Mouse (Mus musculus) 3T3-L1 (cell line): ENCODE data around the gene Zfp786.

ENCODE experiments used
- DNase-seq: peaks from one replicate; pipeline ENCODE4 v3.0.0-alpha.2; 2015; ENCODE audit warnings: low read depth, low spot score

The Zfp786 gene

DNA sequence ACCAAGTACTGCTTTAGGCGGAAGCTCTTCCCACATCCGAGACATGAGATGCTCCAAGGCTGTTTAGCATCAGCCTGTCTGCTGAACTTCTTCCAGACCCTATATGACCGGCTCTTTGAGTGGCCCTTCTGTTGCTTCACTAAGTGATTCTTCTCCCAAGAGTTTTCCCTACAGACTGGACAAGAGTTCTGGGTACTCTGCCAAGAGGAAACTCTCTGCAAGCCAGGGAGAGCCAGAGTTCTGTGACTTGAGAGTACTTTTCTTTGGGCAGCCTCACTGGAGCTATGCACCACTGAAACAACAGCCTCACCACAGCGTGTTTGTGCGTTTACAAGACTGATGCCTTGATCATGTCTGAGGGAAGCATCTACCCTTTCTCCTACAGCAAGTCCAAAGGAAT lies 9.4 kb downstream of the Zfp786 start:
- no peak for DNase-seq

DNA sequence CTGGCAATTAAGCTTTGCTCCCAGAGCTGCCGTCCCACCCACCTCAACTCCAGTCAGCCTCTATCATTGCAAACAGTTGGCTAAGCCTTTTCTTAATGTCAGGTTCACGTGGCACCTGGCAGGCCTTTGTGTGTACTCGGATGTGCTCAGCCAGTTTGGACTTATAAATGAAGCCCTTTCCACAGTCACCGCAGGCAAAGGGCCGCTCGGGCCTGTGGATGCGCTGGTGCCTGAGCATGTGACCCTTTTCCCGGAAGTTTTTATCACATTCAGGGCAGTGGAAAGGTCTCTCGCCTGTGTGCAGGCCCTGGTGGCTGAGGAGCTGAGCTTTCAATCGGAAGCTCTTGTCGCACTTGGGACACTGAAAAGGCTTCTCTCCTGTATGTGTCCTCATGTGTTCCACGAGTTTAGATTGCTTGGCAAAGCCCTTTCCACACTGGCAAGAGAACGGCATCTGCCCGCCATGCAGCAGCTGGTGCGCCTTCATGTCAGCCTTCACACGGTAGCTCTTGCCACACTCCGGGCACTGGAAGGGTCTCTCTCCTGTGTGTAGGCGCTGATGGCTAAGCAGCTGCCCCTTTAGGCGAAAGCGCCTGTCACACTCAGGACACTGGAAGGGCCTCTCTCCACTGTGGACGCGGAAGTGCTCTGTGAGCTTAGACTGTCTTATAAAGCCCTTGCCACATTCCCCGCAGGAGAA lies 10.9 kb downstream of the Zfp786 start:
- no peak for DNase-seq

DNA sequence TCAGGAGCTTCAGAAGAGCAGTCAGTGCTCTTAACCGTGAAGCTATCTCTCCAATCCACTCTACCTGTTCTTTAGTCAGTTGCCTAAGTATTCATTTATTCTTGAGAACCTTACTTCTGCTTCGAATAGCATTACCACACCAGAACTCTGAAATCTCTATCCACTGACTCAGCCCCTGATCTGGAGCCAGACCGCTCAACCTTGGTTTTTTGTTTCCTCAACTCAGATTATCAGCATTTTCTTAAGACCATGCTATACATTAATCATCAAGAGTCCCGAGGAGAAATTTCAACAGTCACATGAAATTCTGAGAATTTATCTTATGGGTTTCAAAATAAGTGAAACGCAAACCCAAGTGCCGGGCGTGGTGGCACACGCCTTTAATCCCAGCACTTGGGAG lies 11.9 kb downstream of the Zfp786 start:
- peak; percentile 72 for DNase-seq

DNA sequence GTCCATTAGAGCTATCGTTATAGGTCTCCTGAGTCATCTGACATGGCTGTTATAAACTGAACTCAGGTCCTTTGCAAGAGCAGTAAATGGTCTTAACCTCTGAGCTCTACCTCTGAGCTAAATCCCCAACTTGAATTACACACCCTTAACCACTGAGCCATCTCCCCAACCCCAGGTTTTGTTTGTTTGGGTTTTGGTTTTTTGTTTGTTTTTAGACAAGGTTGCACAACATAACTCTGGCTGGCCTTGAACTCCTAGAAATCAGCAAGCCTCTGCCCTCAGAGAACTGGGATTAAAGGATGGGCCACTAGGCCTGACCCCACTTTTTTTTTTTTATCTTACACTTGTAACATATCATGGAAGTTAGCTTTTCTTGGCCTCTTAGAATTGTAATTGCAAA lies 14.5 kb downstream of the Zfp786 start:
- DNase-seq: no peak

DNA sequence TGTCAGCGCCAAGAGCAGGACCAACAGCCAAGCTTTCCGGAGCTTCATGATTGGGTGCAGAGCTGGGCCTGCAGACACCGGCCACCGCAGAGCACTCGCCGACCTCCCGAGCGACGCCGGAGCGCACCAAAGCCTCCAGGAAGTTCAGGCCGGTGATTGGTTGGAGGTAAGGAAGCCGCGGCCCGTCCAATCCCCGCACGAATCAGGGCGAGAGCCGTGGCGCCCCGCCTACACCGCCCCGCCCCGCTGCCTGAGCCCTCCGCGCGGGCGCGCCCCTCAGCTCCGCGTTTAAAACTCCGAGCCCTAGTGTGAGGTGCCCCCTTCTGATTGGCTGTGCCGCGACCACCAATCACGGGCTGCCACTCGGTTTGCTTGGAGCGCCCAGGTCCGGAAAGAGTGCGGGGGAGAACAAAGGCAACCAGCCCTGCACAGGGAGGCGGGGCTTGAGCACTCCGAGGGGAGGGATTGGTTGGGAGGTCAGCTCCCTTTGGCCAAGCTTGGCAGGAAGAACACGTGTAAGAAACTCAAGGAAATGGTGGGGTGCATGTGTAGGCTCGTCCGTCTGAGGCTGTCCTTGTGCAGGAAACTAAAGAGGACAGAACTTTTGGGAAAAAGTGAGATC lies 17.3 kb downstream of the Zfp786 start, which contains the start of gene Pdia4:
TSS of gene Pdia4 (minus strand) at position 174 of the 622 bp plus-strand sequence.
- peak; percentile 99 for DNase-seq

DNA sequence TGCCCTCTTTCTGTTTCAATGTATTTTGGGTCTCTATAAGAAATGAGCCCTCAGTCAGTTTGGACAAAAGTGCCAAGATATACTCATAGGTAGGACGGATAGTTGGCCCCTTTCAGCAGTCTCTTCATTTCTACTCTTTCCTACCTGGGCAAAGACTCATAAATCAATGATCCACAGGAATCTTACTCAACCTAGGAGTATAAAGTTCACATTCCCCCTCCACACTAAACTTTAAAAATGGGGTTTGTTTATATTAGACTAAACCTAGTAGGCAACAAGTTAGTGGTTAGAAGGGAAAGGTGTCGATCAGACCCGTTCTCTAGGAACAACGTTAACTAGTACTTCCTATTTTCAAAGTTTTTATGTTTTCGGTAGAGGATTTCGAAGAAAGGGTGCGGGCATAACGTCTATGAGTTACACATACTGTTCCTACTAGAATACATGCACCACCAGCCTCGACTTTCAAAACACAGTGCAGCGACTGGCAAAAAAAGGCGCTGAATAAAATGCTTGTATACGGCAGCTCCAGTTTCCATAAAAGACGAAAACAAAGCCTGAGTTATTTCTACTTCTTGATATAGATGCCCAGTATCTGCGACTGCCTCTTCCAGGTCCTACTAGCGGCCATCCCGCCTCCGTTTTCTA lies 18.3 kb downstream of the Zfp786 start:
- peak; percentile 39 for DNase-seq

DNA sequence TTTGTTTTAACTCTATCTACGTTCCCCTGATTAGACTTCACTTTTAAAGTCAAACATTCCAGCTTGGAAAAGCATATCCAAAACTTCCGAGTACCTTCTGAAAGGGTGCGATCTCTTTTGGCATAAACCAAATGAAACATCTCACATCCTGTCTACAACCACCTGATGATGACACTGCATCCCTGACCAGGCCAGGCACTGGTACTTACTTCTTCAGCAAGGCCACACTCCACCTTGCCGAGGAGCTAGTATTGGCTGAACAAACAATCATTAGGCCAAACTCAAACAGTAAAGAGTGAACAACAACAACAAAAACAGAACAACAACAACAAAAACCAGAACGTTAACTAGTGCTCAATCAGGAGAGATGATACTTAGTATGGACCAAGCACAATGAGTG lies 19.3 kb downstream of the Zfp786 start:
- no peak for DNase-seq

DNA sequence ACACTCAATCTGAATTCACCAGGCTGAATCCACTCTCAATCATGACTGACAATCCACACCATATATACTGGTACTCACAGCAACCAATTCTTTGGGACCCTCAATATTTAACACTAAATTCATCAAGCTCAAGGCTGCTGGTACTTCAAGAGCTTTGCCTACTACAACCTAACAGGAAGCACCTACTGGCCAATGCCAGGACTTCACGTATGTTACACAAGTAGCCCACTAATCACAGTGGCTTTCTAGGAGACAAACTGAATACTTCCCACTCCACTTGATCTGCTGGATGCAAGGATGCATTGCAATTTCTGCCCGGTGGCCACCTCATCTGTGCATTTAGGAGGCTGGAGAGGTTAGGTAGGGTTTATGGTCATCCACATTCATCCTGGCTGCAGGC lies 20.5 kb downstream of the Zfp786 start:
- peak; percentile 56 for DNase-seq

DNA sequence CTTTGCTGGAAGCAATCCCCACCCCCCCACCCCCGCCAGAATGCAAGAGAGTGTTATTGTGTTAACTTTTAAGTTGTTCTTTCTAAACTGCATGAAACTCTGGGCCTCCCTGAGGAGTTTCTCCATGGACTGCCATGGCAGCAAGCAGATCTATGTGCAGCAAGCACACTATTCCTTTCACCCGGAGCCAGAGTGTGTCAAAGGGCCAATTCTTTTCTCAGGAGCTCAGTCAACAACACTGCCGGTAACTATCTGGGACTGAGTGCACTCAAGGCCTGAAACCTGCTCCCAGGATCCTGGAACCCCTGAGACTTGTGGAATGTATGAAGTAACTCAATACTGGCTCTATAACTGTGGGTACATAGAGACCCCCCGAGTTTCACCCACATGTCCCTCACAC lies 21.6 kb downstream of the Zfp786 start:
- no peak for DNase-seq

DNA sequence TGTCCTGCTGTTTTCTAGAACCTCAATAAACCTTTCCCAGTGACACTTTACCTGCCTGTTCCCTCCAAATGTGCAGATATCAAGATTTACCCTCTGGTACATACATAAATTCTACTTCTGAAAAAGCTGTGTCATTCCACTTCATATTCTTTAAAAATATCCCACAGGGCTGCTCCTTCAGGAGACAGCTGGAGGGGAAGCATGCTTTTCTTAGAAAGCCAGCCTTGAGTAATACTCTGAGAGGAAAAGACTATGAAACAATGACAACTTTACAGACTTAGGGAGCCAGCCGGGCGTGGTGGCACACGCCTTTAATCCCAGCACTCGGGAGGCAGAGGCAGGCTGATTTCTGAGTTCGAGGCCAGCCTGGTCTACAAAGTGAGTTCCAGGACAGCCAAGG lies 22.1 kb downstream of the Zfp786 start:
- no peak for DNase-seq

DNA sequence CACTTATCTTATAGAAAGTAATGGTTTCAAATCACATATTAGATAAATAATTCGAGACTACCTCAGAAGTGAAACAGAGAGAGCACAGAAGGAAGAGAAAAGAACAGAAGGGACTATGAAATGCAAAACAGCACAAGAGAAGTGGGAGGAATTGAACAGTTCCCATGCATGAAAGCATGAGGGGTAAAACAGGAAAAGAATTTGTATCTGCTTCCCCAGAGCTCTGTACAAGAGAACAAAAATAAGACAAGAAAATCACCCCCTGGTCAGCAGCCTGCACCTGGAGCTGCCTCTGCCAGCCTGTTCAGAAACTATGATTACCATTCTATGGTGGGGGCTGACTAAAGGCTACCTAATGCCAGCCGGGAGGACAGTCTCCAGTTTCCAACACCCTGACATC lies 23.2 kb downstream of the Zfp786 start:
- DNase-seq: no peak

DNA sequence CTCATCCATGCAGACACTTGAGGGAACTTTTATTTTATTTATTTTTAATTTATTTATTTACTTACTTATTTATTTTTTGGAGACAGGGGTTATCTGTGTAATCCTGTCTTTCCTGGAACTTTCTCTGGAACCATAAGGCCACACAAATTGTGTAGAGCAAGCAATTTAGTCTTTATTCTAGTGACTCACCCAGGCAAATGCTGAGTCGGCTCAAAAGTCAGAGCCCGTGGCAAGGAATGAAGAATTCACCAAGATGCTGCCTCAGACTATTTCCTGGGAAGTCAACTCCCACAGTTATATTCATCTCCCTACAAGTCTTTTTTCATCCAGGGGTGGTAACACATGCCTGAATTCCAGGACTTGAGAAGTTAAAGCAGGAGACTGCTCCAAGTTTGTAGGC lies 25.1 kb downstream of the Zfp786 start:
- no peak for DNase-seq

DNA sequence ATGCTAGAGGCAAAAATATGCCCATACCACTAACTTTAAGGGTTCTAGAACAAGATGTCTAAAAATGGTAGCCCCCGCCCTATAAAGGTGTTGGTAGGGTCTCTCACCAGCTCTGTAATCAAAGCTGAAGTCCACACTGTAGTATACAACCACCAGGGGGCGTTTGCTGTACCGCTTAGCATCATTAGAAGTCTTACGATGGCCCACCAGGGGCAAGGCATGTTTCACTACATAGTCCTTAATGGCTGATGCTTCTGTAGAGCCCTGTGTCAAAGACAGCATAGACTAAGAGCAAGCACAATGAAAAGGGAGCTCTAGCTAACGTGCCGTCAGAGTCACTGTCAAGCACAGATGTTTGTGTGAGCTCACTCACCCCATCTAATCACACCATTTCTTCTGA lies 31.6 kb downstream of the Zfp786 start:
- DNase-seq: peak; percentile 82

DNA sequence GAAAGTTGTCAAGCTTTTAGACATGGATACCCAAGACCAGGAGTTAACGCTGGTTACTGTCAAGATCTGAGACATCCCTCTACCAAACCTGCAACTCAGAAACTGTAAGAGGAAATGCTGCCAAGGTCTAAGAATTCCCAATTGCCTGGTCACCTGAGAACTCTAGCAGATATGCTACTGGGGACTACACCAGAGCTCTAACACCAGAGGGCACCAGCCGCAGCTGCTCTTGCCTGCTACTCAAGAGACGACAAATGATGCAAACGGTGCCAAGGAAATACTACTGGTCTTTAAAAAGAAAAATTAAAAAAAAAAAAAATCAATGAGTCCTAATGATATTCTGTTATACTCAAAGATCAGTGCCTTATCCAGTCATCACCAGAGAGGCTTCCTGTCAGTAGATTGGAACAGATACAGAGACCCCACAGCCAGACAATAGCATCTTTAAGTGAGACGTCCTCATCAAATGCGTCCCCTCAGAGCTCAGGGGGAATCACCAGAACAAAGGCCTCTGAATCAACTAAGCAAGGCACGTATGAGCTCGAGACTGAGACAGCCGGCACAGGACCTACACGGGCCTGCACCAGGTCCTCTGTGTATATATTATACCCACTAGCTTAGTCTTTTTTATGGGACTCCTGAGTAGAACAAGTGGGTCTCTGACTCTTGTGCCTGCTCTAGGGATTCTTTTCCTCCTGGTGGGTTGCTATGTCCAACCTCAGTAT lies 36.4 kb downstream of the Zfp786 start:
- peak; percentile 69 for DNase-seq

DNA sequence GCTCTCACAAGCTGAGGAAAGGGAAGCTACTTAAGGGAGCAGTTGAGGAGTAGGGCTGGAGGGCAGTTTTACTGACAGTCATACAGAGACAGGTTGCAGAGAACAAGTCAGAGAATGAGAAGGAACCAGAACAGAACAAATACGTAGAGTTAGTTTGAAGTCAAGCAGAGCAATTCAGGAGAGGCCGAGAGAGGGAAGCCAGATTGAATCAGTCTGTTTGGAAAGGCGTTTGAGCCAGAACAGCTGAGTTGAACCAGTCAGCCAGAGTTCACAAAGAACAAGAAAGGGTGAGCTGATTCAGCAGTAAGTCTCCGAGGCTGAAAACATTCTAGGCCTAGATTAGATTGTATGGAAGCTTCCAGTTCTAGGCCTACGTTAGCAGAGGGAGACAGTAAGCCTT lies 37.4 kb downstream of the Zfp786 start:
- no peak for DNase-seq

DNA sequence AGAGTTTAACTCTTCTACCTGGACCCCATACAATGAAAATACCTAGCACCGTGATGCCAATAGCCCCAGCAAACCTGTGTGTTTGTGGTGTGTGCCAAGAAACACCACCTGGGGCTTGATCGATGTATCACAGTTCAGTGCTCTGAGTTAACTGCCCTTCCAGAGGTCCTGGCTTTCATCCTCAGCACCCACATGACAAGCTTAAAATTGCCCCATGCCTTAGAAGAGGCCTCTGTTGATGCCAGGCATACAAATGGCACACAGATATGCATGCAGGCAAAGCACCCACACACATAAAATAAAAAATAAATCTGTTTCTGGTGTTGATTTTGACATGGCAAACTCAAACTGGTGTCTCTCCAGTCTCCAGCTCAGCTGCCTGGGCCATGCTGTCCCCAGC lies 38.1 kb downstream of the Zfp786 start:
- no peak for DNase-seq

DNA sequence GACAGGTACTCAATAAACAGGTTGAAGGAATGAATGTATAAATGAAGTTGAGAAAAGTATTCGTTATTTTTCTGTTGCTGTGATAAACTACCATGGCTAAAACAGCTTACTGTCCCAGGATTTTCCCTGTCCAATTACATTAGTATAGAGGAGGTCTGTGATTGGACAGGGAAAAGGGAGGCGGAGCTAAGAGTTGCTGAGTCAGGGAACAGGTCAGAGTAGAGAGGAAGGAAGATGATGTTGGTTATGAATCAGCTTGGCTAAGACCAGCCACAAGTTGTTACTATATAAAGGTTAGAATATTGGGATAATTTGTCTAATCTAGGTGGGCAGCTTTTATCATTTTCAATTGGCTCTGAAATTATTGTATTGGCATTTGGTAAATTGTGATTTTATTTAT lies 39.9 kb downstream of the Zfp786 start:
- DNase-seq: peak; percentile 86

DNA sequence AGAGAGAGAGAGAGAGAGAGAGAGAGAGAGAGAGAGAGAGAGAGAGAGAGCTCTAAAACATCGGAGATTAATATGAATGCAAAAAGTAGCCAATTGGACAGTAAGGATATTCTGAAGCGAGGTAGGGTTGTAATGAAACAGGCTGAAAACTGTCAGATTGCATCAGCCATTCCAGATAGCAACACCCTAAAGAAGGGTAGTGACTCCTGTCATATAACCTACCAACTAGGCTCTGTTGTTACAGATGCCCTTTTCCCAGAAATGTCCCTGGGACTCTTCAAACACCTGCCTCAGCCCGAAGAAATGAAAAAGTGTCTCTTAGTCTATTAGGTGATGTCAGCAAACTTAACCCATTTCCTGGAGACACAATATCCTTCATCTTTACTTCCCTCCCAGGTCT lies 41.8 kb downstream of the Zfp786 start:
- peak; percentile 76 for DNase-seq

DNA sequence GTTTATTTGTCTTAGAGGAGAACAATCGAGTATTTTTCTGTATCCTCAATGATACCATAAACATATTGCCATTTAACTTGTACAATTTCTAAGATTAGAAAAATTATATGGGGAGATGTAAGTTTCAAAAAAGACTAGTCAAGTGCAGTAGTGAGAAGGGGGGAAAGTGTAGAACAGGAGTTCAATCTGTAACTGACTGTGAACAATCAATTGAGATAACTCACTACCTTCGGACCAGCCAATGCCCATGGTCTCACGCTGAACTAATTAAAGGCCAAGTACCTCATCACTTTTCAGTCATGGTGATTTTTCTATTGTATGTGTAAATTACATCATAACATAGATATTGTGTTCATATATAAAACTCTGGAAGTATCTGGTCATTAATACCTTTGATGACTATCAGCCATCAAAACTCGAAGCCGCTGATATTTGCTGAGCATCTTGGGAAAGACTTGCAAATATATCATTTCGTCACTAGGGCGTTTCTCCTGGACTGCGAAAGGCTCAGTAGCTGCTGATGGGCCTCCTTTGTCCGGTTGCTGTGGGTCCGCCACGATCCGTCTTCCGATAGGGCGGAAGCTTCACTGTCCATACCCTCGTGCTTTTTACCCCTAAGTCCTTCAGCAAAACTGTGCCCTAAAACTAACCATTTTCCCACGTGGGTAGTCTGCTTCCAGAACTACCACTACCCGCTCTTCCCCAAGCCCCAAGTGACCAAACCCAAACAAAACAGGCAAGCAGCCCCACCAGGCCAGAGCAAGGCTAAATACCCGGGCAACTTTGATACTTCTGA lies 42.5 kb downstream of the Zfp786 start:
- DNase-seq: peak; percentile 96

DNA sequence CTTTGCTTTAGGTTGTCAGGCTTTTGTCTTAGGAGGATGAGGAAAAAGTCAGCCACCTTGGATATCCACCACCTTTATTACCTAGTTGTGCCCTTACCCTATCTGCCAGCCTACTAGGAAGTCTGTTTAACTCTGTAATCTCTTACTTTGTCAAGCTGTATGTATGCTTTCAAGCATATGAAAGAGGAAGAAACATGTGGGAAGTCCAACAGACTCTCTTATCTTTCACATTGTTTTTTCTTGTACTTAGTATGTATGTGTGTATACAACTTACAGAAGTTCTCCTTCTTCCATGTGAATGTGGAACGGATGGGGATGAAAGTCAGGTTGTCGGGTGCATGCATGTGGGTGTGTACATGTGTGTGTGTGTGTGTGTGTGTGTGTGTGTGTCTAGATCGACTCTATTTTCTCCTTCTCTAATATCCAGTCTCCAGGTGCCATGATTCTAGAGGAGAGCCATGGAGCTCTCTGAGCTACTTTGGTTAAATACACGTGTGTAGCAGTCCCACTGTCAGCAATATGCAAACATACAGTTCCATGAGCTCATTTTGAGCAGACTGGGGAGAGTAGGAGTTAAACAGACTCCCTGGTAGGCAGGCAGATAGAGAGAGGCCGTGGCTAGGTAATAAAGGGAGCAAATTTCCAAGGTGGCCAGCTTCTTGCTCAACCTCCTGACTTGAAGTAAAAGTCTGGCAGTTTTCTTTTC lies 45.8 kb downstream of the Zfp786 start:
- DNase-seq: no peak
